Mouse (Mus musculus): ENCODE data around the gene Dgkz. TPM values are rescaled to one million over a fixed set of nuclear protein-coding genes. Genes with fewer than 3 reads are reported as not detected.
A peak's percentile ranks its signal among the peaks of the same experiment; 100 is the strongest.

The Dgkz gene
- polyA plus RNA-seq, 1 experiment from 2014 or later, result 37.7 TPM

DNA sequence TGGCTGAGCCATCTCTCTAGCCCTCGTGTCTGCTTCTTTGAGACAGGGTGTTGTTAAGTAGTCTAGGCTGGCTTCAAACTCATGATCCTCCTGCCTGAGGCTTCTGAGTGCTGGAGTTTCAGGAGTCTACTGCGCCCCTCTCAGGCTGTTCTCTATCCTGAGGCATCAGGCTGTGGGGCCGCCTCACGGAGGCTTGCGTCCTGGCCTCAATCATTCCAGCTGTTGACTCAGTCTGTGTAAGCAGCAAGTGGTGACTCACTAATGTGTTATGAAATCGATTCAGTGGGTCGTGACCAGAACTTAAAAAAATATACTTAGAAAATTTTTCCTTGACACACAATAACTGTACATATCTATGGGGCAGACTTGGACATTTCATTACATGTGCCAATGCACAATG is 29.0 kb upstream of the Dgkz start:
- H3K4me2 ChIP-seq (ENCODE audit: low read depth), result no peak overlapping the region
- peaks cover 6% of the 10 kb centered on the region; the same call in 1 of the 2 replicates for H3K4me1 ChIP-seq (ENCODE audit: control insufficient read depth, insufficient read depth, low read length)
- H3K27me3 ChIP-seq (ENCODE audit: control insufficient read depth, insufficient read depth, low read length), result no peaks in the 10 kb centered on the region
- no peak overlapping the region for H3K4me3 ChIP-seq (ENCODE audit: low read depth, low read length)
- no peak overlapping the region for H3K9ac ChIP-seq (ENCODE audit: low read length)
- ATAC-seq (ENCODE audit: insufficient read depth, low FRiP score, low TSS enrichment), result no peak
- H3K27ac ChIP-seq (ENCODE audit: low read depth, low read length), result no peak overlapping the region
- 79% methylated on average over 7 of the region's 7 CpGs for WGBS
- no peaks in the 10 kb centered on the region for H3K9me3 ChIP-seq (ENCODE audit: control insufficient read depth, low read length)
- DNase-seq (ENCODE audit: low spot score), result no peak
- no peaks in the 10 kb centered on the region for H3K36me3 ChIP-seq (ENCODE audit: control insufficient read depth, insufficient read depth, low read length)

DNA sequence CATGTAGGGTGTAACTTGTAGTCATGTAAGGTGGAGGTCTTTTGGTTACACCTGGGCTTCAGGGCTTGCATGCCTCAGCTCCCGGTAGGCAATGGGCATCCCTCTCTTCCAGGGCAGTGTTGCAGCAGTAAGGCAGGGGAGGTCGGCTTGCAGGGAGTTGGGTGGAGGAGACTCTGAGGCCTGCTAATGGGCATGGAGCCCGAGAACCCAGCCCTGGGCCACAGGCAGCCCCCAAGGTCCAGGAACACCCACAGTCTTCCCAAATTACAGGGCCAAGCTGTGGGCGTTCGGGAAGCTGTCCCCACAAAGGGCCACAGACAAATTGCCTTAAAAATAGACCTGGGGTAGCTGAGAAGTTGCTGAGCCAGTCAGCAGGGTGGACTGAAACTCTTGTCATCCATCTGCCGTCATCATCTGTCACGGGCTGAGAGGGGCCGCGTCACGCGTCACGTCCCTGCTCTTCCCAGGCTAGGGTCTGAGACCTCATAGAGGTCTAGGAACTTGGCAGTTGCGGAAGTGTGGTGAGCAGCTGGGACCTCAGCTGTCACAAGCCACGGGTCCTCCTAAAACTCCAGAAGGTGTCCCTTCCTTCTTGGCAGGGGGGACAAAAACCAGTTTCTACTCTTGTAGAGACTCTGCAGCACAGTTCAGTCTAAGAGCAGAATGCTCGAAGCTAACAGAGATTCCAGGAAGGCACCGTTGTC is 22.4 kb upstream of the Dgkz start:
- no peak for ATAC-seq (ENCODE audit: insufficient read depth, low FRiP score, low TSS enrichment)

DNA sequence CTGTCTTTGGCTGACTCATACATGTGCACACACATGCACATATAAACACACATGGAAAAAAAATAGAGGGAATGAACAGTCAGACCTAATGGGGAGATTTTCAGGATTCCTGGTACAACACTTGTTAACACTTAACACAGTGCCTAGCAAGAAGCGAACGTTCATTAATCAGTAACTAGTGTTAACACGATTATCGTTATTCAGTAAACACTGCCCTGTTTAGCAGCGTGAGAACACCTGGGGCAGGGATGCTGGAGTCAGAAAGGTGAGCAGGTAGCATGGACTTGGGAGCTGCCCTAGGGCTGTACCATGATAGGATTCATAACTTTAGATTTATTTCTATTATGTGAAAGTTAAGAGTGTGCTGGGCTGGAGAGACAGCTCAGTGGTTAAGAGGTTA is 20.3 kb upstream of the Dgkz start:
- no peaks in the 10 kb centered on the region for H3K27me3 ChIP-seq (ENCODE audit: control insufficient read depth, insufficient read depth, low read length)
- ATAC-seq (ENCODE audit: insufficient read depth, low FRiP score, low TSS enrichment) (no peak), DNase-seq (ENCODE audit: low spot score) (no peak)
- no peak overlapping the region for H3K4me2 ChIP-seq (ENCODE audit: low read depth)
- no peaks in the 10 kb centered on the region for H3K9me3 ChIP-seq (ENCODE audit: control insufficient read depth, low read length)
- no peak overlapping the region for H3K4me3 ChIP-seq (ENCODE audit: low read depth, low read length)
- no peaks in the 10 kb centered on the region for H3K4me1 ChIP-seq (ENCODE audit: control insufficient read depth, insufficient read depth, low read length)
- WGBS, result 87% methylated on average over 5 of the region's 5 CpGs
- H3K27ac ChIP-seq (ENCODE audit: low read depth, low read length), result no peak overlapping the region
- no peak overlapping the region for H3K9ac ChIP-seq (ENCODE audit: low read length)
- no peaks in the 10 kb centered on the region for H3K36me3 ChIP-seq (ENCODE audit: control insufficient read depth, insufficient read depth, low read length)

More for the DNA sequence above, 22.4 kb upstream of the Dgkz start:
- no peaks in the 10 kb centered on the region for H3K4me1 ChIP-seq (ENCODE audit: control insufficient read depth, insufficient read depth, low read length)
- H3K4me3 ChIP-seq (ENCODE audit: low read depth, low read length), result no peak overlapping the region
- no peaks in the 10 kb centered on the region for H3K9me3 ChIP-seq (ENCODE audit: control insufficient read depth, low read length)
- H3K9ac ChIP-seq (ENCODE audit: low read length), result no peak overlapping the region
- no peaks in the 10 kb centered on the region for H3K36me3 ChIP-seq (ENCODE audit: control insufficient read depth, insufficient read depth, low read length)
- no peak overlapping the region for H3K4me2 ChIP-seq (ENCODE audit: low read depth)
- H3K27ac ChIP-seq (ENCODE audit: low read depth, low read length), result no peak overlapping the region
- no peak for DNase-seq (ENCODE audit: low spot score)
- no peaks in the 10 kb centered on the region for H3K27me3 ChIP-seq (ENCODE audit: control insufficient read depth, insufficient read depth, low read length)
- whole genome bisulfite sequencing, result 83% methylated on average over 16 of the region's 16 CpGs

DNA sequence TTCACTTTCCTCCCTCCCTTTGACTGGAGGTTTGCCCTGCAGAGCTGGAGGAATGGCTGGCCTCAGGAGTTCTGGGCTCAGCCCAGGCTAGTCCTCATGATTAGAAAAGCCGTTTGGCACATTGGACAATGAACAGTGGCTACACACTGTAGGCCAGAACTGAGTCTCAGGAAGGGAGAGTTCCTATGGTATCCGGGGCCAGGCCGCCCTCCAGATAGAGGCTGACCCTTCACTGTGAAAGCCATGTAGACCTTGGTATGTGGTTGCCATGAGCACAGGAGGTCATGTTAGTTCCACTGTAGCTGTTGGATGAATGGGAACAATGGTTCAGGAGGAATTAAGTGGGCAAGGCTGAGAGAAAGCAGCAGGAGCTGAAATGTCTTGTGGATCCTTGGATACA is 17.7 kb upstream of the Dgkz start:
- Histone ChIP-seq H3K9me3 (ENCODE audit: control insufficient read depth, low read length) (no peaks in the 10 kb centered on the region), H3K4me2 (ENCODE audit: low read depth) (no peak overlapping the region), H3K9ac (ENCODE audit: low read length) (no peak overlapping the region), H3K4me3 (ENCODE audit: low read depth, low read length) (no peak overlapping the region), H3K4me1 (ENCODE audit: control insufficient read depth, insufficient read depth, low read length) (no peaks in the 10 kb centered on the region), H3K36me3 (ENCODE audit: control insufficient read depth, insufficient read depth, low read length) (no peaks in the 10 kb centered on the region), H3K27ac (ENCODE audit: low read depth, low read length) (no peak overlapping the region), H3K27me3 (ENCODE audit: control insufficient read depth, insufficient read depth, low read length) (no peaks in the 10 kb centered on the region)
- ATAC-seq (ENCODE audit: insufficient read depth, low FRiP score, low TSS enrichment) (no peak), DNase-seq (ENCODE audit: low spot score) (no peak)
- 53% methylated on average over 3 of the region's 3 CpGs for WGBS

DNA sequence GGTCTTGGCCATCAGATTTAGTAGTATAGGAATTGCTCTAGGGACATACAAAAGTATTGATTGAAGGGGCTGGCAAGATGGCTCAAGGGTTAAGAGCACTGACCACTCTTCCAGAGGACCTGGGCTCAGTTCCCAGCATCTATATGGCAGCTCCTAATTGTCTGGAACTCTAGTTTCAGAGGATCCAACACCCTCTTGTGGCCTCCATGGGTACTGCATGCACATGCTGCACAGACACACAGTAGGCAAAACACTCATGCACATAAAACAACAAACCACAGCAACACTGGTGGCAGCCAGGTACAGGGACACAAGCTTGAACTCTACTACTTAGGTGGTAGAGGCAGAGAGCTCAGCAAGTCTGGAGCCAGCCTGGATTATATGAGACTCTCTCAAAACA is 14.1 kb upstream of the Dgkz start:
- Histone ChIP-seq H3K9ac (ENCODE audit: low read length) (no peak overlapping the region), H3K27ac (ENCODE audit: low read depth, low read length) (no peak overlapping the region), H3K4me2 (ENCODE audit: low read depth) (no peak overlapping the region), H3K36me3 (ENCODE audit: control insufficient read depth, insufficient read depth, low read length) (no peaks in the 10 kb centered on the region), H3K9me3 (ENCODE audit: control insufficient read depth, low read length) (no peaks in the 10 kb centered on the region), H3K4me1 (ENCODE audit: control insufficient read depth, insufficient read depth, low read length) (peaks cover 5% of the 10 kb centered on the region; the same call in 1 of the 2 replicates), H3K4me3 (ENCODE audit: low read depth, low read length) (no peak overlapping the region), H3K27me3 (ENCODE audit: control insufficient read depth, insufficient read depth, low read length) (no peaks in the 10 kb centered on the region)
- DNase-seq (ENCODE audit: low spot score) (no peak), ATAC-seq (ENCODE audit: insufficient read depth, low FRiP score, low TSS enrichment) (no peak)

DNA sequence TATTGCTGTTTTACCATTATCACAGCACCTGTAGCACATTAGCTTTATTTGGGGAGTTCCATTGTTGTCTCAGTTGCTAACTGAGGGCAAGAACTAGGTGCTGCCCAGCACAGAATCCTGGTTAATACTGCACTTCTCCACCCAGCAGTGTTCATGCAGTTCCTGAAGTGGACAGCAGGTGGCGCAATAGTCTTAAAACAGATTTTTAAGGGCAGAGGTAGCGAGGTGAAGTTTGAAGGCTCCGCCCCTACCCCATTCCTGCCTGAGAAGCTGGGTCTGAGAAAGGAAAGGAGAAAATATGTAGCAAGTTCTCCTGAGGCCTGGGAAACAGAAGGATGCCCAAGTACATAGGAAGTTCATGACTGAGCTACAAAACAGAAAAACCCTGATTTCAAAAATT is 11.9 kb upstream of the Dgkz start:
- Histone ChIP-seq H3K4me1 (ENCODE audit: control insufficient read depth, insufficient read depth, low read length) (peaks cover 14% of the 10 kb centered on the region; the same call in 1 of the 2 replicates), H3K9me3 (ENCODE audit: control insufficient read depth, low read length) (no peaks in the 10 kb centered on the region), H3K27ac (ENCODE audit: low read depth, low read length) (no peak overlapping the region), H3K36me3 (ENCODE audit: control insufficient read depth, insufficient read depth, low read length) (no peaks in the 10 kb centered on the region), H3K27me3 (ENCODE audit: control insufficient read depth, insufficient read depth, low read length) (no peaks in the 10 kb centered on the region), H3K9ac (ENCODE audit: low read length) (no peak overlapping the region), H3K4me2 (ENCODE audit: low read depth) (no peak overlapping the region), H3K4me3 (ENCODE audit: low read depth, low read length) (no peak overlapping the region)
- ATAC-seq (ENCODE audit: insufficient read depth, low FRiP score, low TSS enrichment), result no peak; the same call in 1 of the 2 replicates
- WGBS, result 3% methylated on average over 3 of the region's 3 CpGs
- DNase-seq (ENCODE audit: low spot score), result peak; percentile 87

DNA sequence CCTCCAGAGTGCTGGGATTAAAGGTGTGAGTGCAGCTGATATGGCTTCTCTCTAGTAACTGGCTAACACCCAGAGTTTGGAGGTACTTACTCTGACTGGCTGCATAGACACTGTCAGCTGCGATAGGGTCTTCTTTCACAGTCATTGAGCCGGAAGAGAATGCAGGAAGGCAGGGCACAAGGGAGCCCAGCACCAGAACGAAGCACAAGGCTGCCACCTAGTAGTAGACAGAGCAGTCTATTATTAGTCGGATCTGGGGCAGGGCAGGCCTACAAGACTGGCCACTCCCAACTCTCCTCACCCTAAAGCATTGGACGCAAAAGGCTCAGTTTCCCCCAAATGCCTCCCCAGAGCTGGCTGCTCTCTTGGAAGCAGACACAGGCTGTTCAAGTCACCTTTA is 10.4 kb upstream of the Dgkz start:
- DNase-seq (ENCODE audit: low spot score), result no peak
- WGBS, result 2% methylated on average over 5 of the region's 5 CpGs
- no peaks in the 10 kb centered on the region for H3K9me3 ChIP-seq (ENCODE audit: control insufficient read depth, low read length)
- H3K4me3 ChIP-seq (ENCODE audit: low read depth, low read length), result no peak overlapping the region
- no peak overlapping the region for H3K27ac ChIP-seq (ENCODE audit: low read depth, low read length)
- no peaks in the 10 kb centered on the region for H3K36me3 ChIP-seq (ENCODE audit: control insufficient read depth, insufficient read depth, low read length)
- H3K4me1 ChIP-seq (ENCODE audit: control insufficient read depth, insufficient read depth, low read length), result peaks cover 14% of the 10 kb centered on the region; the same call in 1 of the 2 replicates
- peak; percentile 55; the same call in 1 of the 2 replicates for ATAC-seq (ENCODE audit: insufficient read depth, low FRiP score, low TSS enrichment)
- no peaks in the 10 kb centered on the region for H3K27me3 ChIP-seq (ENCODE audit: control insufficient read depth, insufficient read depth, low read length)
- no peak overlapping the region for H3K9ac ChIP-seq (ENCODE audit: low read length)
- H3K4me2 ChIP-seq (ENCODE audit: low read depth), result no peak overlapping the region

DNA sequence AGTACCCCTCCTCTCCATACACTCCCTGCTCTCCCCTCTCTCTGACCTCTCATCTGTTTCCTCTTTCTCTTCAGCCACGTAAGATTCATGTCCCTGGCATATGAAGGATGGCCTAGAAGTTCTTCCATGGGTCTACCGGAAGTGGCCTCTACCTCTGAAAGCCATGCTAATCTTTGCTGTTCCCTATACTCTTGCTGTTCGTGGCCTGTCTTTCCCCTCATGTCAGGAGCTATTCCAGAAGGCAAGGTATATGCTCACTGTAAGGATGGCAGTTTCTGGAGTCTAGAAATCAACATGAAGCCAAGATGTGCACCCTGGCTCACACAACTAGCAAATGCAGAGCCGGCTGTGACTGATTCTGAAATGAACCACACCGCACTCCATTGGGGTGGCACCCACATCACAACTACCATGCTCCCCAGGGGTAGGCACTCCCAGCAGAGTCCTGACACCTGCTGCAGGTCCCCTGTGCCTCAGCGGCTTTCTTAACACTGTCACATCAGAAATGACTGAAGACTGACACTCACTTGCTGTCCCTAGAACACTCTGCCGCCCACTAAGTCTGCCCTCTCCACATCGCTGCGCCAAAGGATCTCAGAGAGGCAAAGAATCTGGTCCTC is 9.4 kb upstream of the Dgkz start:
- H3K4me1 ChIP-seq (ENCODE audit: control insufficient read depth, insufficient read depth, low read length), result peaks cover 17% of the 10 kb centered on the region; the same call in 1 of the 2 replicates
- no peaks in the 10 kb centered on the region for H3K9me3 ChIP-seq (ENCODE audit: control insufficient read depth, low read length)
- ATAC-seq (ENCODE audit: insufficient read depth, low FRiP score, low TSS enrichment) (no peak; the same call in 1 of the 2 replicates), DNase-seq (ENCODE audit: low spot score) (no peak)
- no peaks in the 10 kb centered on the region for H3K36me3 ChIP-seq (ENCODE audit: control insufficient read depth, insufficient read depth, low read length)
- H3K4me3 ChIP-seq (ENCODE audit: low read depth, low read length), result no peak overlapping the region
- peak overlapping the region; percentile 58 for H3K27ac ChIP-seq (ENCODE audit: low read depth, low read length)
- H3K9ac ChIP-seq (ENCODE audit: low read length), result peak overlapping the region; percentile 26; the same call in 1 of the 2 replicates
- H3K4me2 ChIP-seq (ENCODE audit: low read depth), result no peak overlapping the region; the same call in 1 of the 2 replicates
- no peaks in the 10 kb centered on the region for H3K27me3 ChIP-seq (ENCODE audit: control insufficient read depth, insufficient read depth, low read length)
- 34% methylated on average over 9 of the region's 9 CpGs for WGBS

DNA sequence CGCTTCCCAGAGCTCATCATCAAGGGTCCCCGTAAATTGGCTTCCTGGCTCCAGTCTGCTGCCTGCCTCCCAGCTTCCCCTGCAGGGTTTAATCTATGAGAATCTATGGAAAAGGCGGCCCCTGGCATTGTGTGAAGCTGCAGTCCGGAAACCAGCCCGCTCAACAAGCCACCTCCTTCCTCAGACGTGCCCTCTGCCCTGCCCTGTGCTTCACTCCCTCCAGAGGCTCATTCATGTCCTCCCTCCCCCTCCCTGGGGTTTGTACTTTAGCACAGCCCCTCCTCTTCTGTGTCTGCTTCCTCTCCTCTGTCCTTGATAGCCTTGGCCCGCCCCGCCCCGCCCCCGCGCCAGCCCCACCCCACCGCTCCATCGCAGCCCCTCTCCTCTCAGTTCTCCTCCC is 8.8 kb upstream of the Dgkz start:
- Histone ChIP-seq H3K4me2 (ENCODE audit: low read depth) (peak overlapping the region; percentile 25), H3K9me3 (ENCODE audit: control insufficient read depth, low read length) (no peaks in the 10 kb centered on the region), H3K36me3 (ENCODE audit: control insufficient read depth, insufficient read depth, low read length) (no peaks in the 10 kb centered on the region), H3K4me3 (ENCODE audit: low read depth, low read length) (0 out of 2 replicates have a peak overlapping the region, but pooled peaks have one; percentile 2), H3K27ac (ENCODE audit: low read depth, low read length) (peak overlapping the region; percentile 58), H3K4me1 (ENCODE audit: control insufficient read depth, insufficient read depth, low read length) (peaks cover 17% of the 10 kb centered on the region), H3K27me3 (ENCODE audit: control insufficient read depth, insufficient read depth, low read length) (no peaks in the 10 kb centered on the region), H3K9ac (ENCODE audit: low read length) (peak overlapping the region; percentile 26)
- ATAC-seq (ENCODE audit: insufficient read depth, low FRiP score, low TSS enrichment) (peak; percentile 79), DNase-seq (ENCODE audit: low spot score) (peak; percentile 83)
- whole genome bisulfite sequencing, result 3% methylated on average over 9 of the region's 13 CpGs
